ENCODE assay signal across 12 mouse cellular contexts in genomic region chr4:107805491-107805890, GRCm38 (mm10). TPM values are rescaled to one million over a fixed set of nuclear protein-coding genes. Genes with fewer than 3 reads are reported as not detected.
DNase-seq lines count a peak whose midpoint lies in the region; ATAC-seq and TF ChIP-seq lines count a peak whose summit lies in the region.
"Had no signal": no experiment of that assay in that cellular context is flagged by ENCODE, and none has a peak within 500 bp of the region (broad histone marks: within the 10 kb centered on the region; RNA-seq: fewer than 3 reads in every experiment).

No protein-coding gene starts in this region.

- H3K9ac ChIP-seq in forebrain, embryonic 13.5 days, result peak overlapping the region; percentile 22; the same call in 1 of the 2 replicates
- H3K9ac ChIP-seq in forebrain, embryonic 11.5 days (ENCODE audit: low read length), result no peak overlapping the region
- no peak overlapping the region for H3K9ac ChIP-seq in forebrain, postnatal 0 days
- H3K9ac ChIP-seq in neural tube, embryonic 13.5 days, result no peak overlapping the region
- H3K9ac ChIP-seq: liver, embryonic 15.5 days had no signal

- H3K9me3 ChIP-seq in forebrain, embryonic 13.5 days (replicated peaks), result no peaks in the 10 kb centered on the region
- no peaks in the 10 kb centered on the region for H3K9me3 ChIP-seq in forebrain, embryonic 11.5 days (ENCODE audit: control insufficient read depth, low read length)
- no peaks in the 10 kb centered on the region for H3K9me3 ChIP-seq in forebrain, postnatal 0 days (ENCODE audit: low read length)
- no peaks in the 10 kb centered on the region for H3K9me3 ChIP-seq in neural tube, embryonic 13.5 days
- H3K9me3 ChIP-seq: liver, embryonic 15.5 days had no signal

- ATAC-seq in forebrain, embryonic 13.5 days, result no peak
- ATAC-seq in forebrain, embryonic 11.5 days (replicated peaks; ENCODE audit: low FRiP score), result no peak
- ATAC-seq in forebrain, postnatal 0 days, result no peak
- no peak for ATAC-seq in neural tube, embryonic 13.5 days (ENCODE audit: low read depth)
- no peak for ATAC-seq in frontal cortex, adult (ENCODE audit: low TSS enrichment)
- ATAC-seq: Patski had no signal

- H3K4me1 ChIP-seq in forebrain, embryonic 13.5 days, result peaks cover 72% of the 10 kb centered on the region
- peaks cover 14% of the 10 kb centered on the region for H3K4me1 ChIP-seq in forebrain, embryonic 11.5 days (replicated peaks; ENCODE audit: control insufficient read depth, insufficient read depth, low read length)
- peaks cover 29% of the 10 kb centered on the region for H3K4me1 ChIP-seq in forebrain, postnatal 0 days (ENCODE audit: insufficient read depth)
- H3K4me1 ChIP-seq in neural tube, embryonic 13.5 days (replicated peaks), result peaks cover 66% of the 10 kb centered on the region

- H3K27ac ChIP-seq in forebrain, embryonic 13.5 days, result peak overlapping the region; percentile 4; the same call in 1 of the 2 replicates
- H3K27ac ChIP-seq in forebrain, embryonic 11.5 days (ENCODE audit: low read depth, low read length), result no peak overlapping the region
- no peak overlapping the region for H3K27ac ChIP-seq in forebrain, postnatal 0 days (ENCODE audit: low read depth, low read length)
- no peak overlapping the region for H3K27ac ChIP-seq in neural tube, embryonic 13.5 days (replicated peaks)
- H3K27ac ChIP-seq: liver, embryonic 15.5 days had no signal

- peaks cover 61% of the 10 kb centered on the region for H3K36me3 ChIP-seq in forebrain, embryonic 13.5 days (ENCODE audit: poor library complexity, severe bottlenecking)
- no peaks in the 10 kb centered on the region for H3K36me3 ChIP-seq in forebrain, embryonic 11.5 days (ENCODE audit: control insufficient read depth, insufficient read depth, low read length)
- H3K36me3 ChIP-seq in forebrain, postnatal 0 days (ENCODE audit: insufficient read depth), result peaks cover 31% of the 10 kb centered on the region; the same call in 1 of the 2 replicates
- peaks cover 39% of the 10 kb centered on the region for H3K36me3 ChIP-seq in neural tube, embryonic 13.5 days

- peak overlapping the region; percentile 88; the same call in 1 of the 2 replicates for H3K4me3 ChIP-seq in forebrain, embryonic 13.5 days
- H3K4me3 ChIP-seq in forebrain, embryonic 11.5 days (ENCODE audit: low read depth, low read length), result no peak overlapping the region
- no peak overlapping the region for H3K4me3 ChIP-seq in forebrain, postnatal 0 days (ENCODE audit: low read depth, low read length)
- H3K4me3 ChIP-seq in neural tube, embryonic 13.5 days, result peak overlapping the region; percentile 88
- H3K4me3 ChIP-seq: liver, embryonic 15.5 days had no signal

- 70% methylated on average over 3 of the region's 3 CpGs for WGBS in forebrain, embryonic 13.5 days
- WGBS in forebrain, embryonic 11.5 days, result 74% methylated on average over 3 of the region's 3 CpGs
- WGBS in forebrain, postnatal 0 days, result 73% methylated on average over 3 of the region's 3 CpGs
- 75% methylated on average over 3 of the region's 3 CpGs for WGBS in neural tube, embryonic 13.5 days

- TF ChIP-seq CTCF in forebrain, postnatal 0 days (IDR thresholded peaks at IDR 0.05; ENCODE audit: low read depth), result peak; percentile 58

- DNase-seq in forebrain, embryonic 11.5 days (ENCODE audit: low spot score), result no peak
- DNase-seq in spleen, adult 12 weeks (ENCODE audit: low spot score), result peak; percentile 4
- DNase-seq in spleen, postnatal 36 days (ENCODE audit: low spot score in 2 of 2), result no peak
- DNase-seq in forebrain, postnatal 0 days, result no peak
- no peak for DNase-seq in heart, adult 8-10 months (ENCODE audit: low spot score)
- DNase-seq: kidney, postnatal 10 days had no signal

- H3K27me3 ChIP-seq in forebrain, embryonic 13.5 days, result no peaks in the 10 kb centered on the region
- no peaks in the 10 kb centered on the region for H3K27me3 ChIP-seq in forebrain, embryonic 11.5 days (ENCODE audit: control insufficient read depth, insufficient read depth, low read length)
- no peaks in the 10 kb centered on the region for H3K27me3 ChIP-seq in forebrain, postnatal 0 days (ENCODE audit: insufficient read depth, low read length)
- no peaks in the 10 kb centered on the region for H3K27me3 ChIP-seq in neural tube, embryonic 13.5 days
- H3K27me3 ChIP-seq: Patski had no signal

- H3K4me2 ChIP-seq in forebrain, embryonic 13.5 days, result peak overlapping the region; percentile 96
- H3K4me2 ChIP-seq in forebrain, embryonic 11.5 days (ENCODE audit: low read depth, low read length, severe bottlenecking), result no peak overlapping the region
- peak overlapping the region; percentile 88 for H3K4me2 ChIP-seq in forebrain, postnatal 0 days (ENCODE audit: low read depth)
- peak overlapping the region; percentile 97 for H3K4me2 ChIP-seq in neural tube, embryonic 13.5 days

RNA-seq across cellular contexts. Expression of gene Lrp8, which starts 3.4 kb away (rescaled TPM):
- 37.2 and 42.6 TPM in 2 replicates for polyA plus RNA-seq in forebrain, embryonic 13.5 days (2015; fragmentation: Nextera tagmentation; extraction: Ambion mirVana)
- 33.9 and 36.6 TPM in 2 replicates for polyA plus RNA-seq in forebrain, embryonic 11.5 days (2014; fragmentation: Nextera tagmentation; extraction: Ambion mirVana)
- total RNA-seq in forebrain, postnatal 0 days (2014; rRNA removed), result 60.7 and 90.2 TPM in 2 replicates
- polyA plus RNA-seq in forebrain, postnatal 0 days (2015; fragmentation: Nextera tagmentation; extraction: Ambion mirVana), result 21.9 and 38.3 TPM in 2 replicates
- polyA plus RNA-seq in neural tube, embryonic 13.5 days (2015; fragmentation: Nextera tagmentation; extraction: Ambion mirVana), result 51.2 and 54.3 TPM in 2 replicates
- 1 to 10 TPM in 2 of 4 experiments, under 1 TPM in 2; 0.41 to 1.3 (median 1.1) TPM for total RNA-seq in heart, adult 8-10 months (2022)
- total RNA-seq: gastrocnemius, adult 8-10 months had no signal

Comparison
In these comparisons a context has a peak if more than half of its experiments do, and no peak if none do; other contexts are left out.
1. H3K4me3 ChIP-seq: peak in forebrain, embryonic 13.5 days (single experiment) and neural tube, embryonic 13.5 days (single experiment); none in forebrain, embryonic 11.5 days (single experiment) and forebrain, postnatal 0 days (single experiment).